Mouse (Mus musculus) urinary bladder, postnatal 10 days (tissue): ENCODE measurements around the gene Cadps.

ENCODE experiments used
- DNase-seq: peaks from one replicate; pipeline ENCODE4 v3.0.0; 2022; ENCODE audit warnings: low spot score

Gene Cadps

DNA sequence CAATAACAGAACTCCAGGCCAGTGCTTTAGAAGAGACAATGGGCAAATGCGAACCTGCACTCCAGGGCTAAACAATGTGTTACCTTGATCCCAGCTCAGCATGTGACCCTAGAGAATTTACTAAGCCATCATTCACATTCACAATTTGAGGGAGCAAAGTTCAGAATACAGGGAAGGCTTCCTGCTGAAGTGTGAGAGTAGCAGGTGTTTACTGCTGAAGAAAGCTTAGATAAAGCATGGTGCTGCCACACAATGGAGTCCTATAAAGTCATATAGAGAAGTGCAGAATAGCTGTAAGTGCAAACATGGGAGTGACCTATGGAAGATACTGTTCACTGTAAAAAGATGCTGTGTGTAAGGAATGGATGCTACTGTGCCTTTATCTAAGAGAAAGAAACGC is 91.9 kb downstream of the Cadps start:
- no peak for DNase-seq

- no peak for DNase-seq
These were observed 100.3 kb downstream of the Cadps start for GRCm38 (mm10) chr14:12722452-12723194.

GRCm38 (mm10) chr14:12718766-12719165 is 104.1 kb downstream of the Cadps start:
- no peak for DNase-seq

DNA sequence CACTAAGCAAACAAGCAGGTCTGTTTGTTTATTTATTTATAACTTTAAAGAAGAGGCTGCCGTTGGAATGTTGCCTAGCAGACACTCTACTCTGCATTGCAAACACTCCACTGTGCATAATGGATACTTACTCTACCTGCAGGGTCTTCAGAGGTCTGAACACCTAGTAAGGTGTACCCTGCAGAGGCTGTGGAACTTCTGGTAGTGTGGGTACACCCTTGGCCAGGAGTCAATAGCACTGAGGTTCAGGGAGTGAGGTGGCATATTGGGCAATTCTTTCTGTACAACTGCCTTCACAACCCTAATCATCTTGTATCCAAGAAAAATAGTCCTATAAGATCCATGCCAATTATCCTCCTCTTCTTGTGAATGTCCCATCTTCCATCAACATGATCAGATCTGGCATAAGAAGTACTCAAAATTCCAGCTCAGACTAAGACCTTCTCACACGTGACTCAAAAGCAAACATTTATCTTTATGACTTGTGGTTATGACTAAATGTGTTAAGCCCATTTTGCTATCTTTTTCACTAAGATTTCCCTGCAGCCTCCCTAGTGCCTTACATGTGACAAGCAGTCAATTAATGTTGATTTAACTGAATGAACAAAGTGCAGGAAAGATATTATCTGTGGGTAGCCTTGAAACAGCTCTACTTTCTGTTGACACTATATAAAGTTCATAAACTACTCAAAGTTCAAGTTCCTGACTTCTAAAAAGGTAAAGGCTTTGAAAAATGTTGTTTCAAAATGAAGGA is 106.8 kb downstream of the Cadps start:
- no peak for DNase-seq

GRCm38 (mm10) chr14:12707395-12707794 is 115.5 kb downstream of the Cadps start:
- DNase-seq: no peak

- DNase-seq: no peak
These were observed 118.4 kb downstream of the Cadps start for GRCm38 (mm10) chr14:12704461-12704860.

DNA sequence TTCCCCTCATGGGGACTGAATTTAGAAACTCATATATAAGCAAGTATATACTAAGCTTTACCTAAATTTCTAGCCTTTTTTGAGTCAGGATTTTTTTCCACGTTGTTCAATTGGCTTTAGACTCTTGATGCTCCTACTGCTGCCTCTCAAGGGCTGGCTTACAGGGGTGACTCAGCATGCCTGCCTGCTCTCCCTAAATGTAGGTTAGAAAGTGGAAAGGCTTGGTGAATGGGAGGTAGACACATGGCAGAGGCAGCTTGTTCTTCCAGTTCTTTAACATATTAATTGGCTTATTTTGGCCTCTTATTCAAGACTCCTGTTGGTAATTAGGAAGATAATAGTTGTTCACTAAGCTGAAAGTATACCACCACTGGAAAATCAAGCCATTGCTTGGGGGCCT is 132.7 kb downstream of the Cadps start:
- DNase-seq: no peak

DNA sequence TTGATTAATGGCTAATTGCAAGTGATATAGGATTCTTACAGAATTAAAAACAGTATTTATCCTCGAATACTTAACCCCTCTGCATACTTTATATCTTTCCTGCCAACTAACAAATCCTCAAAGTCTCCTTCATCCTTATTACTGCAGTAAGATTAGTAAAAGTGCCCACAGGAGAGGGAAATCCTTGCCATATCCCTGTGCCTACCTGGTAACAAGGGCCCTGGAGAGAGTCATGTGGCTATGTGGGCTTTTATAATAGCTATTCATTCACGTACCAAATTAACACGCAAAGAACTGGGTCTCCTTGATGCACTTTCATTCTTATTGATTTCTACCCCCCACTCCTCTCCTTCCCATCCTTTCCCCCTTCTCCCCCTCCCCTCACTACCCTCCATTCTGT is 137.9 kb downstream of the Cadps start:
- DNase-seq: no peak

DNA sequence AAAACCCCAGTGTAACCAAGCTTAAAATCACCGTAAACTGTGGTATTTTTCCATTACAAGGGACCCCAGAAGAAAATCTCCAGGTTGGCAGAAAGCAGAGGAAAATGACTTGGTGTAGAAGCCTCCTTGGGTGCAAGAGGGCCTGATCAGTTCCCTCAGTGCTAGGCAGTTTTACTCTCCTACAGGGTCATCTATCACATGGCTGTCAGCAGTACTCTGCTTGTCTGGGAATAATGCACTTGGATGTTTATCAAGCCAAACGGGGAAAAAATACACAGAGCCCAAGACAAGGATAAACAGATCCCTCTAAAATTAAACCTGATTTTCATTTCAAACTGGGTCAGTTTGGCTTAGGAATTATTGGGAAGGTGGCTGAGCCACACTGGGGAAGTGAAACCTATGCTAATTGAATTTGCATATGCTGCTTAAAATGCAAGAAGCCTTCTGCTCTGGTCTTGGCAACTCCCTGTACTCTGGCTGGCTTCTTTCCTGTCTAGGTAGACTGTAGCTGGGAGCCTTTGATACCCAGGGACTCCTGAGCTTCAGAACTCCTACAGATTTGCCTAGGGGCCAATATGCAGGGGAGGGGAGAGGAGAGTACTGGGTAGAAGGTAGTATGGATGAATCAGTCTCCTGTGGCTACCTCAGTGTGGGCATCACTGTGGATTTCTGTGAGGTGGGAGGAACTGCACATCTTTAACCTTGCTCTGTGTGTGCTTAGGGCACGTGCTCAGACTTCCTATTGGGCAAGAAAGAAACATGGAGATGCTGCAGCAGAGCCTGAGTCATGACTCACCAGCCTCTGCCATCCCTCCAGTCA is 141.8 kb downstream of the Cadps start:
- no peak for DNase-seq

- DNase-seq: no peak
These were observed 161.4 kb downstream of the Cadps start for GRCm38 (mm10) chr14:12661430-12661829.

DNA sequence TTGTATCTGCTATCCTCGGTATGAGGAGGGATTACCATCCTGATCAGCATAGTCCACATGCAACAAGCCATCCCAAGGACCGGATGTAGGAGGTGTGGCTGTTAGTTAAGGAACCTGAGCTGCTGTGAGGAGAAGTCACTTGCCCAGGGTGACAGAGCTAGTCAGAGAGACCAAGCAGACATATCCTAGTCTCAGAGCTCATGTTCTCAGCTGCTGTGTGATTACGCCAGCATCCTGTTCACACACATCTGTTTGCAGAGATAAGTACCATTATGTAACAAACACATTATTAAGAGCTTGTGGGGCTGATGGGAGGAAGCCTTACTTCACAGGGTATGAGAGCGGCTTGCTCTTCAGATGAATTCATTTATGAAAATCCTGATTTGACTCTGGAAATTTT is 165.5 kb downstream of the Cadps start:
- DNase-seq: no peak

GRCm38 (mm10) chr14:12642868-12643512 is 179.9 kb downstream of the Cadps start:
- no peak for DNase-seq

- no peak for DNase-seq
These were observed 184.1 kb downstream of the Cadps start for GRCm38 (mm10) chr14:12638762-12639161.

GRCm38 (mm10) chr14:12637121-12637754 is 185.6 kb downstream of the Cadps start:
- no peak for DNase-seq

DNA sequence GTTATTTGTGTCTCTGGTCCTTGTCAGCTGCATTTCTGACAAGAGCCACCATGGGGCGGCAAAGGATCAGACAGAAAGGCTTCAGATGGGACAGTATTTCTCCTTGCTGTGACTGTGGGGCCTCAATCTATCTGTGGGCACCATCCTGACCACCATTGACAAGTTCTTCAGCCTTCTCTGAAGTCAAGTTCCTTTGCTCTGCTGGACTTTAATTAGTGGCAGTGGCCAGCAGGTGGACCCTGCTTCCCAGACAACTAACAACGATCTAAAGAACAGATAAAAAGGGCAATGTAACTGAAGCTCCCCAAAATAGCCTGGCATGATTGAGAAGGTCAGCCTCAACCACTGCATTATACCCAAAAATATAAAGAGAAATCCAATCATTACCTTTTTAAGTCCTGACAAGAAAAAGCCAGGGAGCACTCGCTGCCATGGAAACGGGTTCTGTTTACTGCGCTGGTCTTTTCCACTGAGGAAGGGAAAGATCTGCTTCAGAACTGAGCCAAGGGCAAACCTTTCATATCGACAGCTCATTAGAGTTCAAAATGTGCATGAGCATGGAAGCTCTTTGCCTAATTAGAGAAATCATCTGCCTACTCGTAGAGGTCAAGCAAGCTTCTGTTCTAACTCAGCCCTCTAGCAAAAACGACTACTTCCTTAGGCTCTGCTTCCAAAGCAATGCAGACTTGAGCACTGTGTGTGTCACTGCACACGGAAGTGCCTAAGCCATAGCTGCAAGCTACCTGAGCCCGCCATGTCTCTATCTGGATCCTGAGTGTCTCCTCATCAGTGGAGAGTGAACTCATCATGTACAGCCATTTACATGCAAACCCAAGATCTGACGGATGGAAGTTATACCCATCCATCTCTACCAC is 198.4 kb downstream of the Cadps start:
- DNase-seq: no peak

- no peak for DNase-seq
These were observed 215.9 kb downstream of the Cadps start for GRCm38 (mm10) chr14:12607025-12607424.

DNA sequence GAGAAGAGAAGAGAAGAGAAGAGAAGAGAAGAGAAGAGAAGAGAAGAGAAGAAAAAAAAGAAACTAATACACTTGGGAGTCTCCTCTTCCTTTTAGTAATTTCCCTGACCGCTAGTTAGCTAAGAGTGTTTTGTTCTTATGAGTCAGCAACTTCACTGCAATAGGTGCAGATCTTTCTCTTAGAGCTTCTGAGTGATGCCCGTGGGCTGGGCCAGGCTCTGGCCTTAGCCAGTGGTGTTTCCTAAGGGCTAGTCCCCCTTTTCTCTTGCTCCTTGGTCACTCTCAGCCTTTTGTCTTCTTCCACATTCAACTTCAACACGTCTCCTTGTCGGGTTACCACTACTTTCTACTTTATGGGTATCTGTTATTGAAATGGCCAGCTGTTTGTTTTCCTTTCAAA is 216.7 kb downstream of the Cadps start:
- DNase-seq: no peak

GRCm38 (mm10) chr14:12602080-12602479 is 220.8 kb downstream of the Cadps start:
- no peak for DNase-seq

DNA sequence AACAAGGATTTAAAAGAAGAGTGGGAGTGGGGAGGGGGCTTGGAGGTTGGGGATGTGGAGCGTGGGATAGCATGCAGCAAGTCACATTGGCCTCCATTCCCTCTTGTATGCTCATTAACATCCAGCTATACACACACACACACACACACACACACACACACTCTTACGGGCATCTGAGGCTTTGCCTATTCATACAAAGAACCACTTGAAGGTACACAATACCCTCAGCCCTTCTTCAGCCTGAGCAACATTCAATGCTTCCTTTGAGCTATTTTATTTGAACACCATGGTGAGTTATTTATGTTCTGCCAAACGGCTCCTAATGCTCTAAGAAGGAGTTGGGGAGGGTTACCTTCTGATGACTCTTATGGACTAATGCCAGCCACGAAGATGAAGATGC is 227.6 kb downstream of the Cadps start:
- DNase-seq: no peak

DNA sequence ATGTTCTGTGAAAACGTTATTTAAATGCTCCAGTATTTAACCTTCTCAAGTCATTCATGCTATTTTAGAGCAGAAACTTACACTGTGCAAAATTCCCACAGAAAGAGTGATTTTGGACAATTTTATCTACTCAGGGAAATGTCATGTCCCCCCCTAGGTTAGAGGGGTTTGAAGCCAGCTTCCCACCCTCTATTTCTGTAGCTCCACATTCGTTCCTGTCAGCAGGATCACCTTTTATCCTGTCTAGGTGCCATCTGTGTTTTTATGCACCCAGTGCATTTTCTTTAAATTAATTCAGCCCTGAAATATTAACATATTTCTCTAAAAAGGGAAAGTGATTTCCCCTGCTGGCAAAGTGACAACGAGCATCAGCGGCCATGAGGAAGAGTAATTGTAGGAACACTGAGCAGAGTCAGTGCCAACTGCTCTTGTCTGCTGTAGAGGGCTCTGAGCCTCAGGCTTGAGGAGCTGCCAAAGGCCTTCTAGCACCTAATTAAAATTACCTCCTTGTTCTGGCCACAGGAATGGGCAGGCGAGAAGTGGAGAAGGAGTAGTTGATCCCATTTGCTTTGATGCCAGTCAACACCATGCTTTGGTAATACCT is 230.3 kb downstream of the Cadps start:
- no peak for DNase-seq
